Mouse (Mus musculus): ENCODE data around the gene Plekhm1.

DNA sequence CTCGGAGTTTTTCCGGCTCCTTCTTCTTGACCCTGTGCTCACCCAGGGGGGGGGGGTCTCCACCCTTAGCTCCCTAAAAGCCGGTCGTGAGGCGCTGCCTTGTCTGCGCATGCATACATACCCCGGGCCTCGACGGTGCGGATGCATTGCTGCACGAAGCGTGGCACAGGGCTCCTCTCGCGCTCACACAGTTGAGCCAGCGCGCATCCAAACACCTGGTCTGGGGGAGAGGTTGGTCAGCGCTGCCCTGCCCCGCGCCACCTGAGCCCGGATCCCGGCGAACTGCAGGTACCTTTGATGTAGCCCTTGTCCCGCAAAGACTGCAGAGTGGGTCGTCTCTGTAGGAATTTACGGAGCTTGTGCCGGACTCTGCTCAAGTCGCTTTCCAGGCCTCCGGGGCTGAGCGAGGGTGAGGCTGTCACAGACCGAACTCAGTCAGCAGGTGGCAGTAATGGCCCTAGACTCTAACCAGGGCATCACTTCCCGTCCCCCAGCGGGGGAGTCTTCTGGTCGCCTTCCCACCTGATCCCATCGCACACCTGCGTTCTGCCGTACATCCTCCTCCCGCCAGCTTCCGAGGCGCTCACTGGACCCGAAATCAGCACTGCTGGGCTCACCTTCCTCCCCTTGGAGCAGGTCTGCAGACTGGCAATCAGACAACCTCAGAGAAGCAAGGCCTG lies 78.6 kb downstream of the Plekhm1 start:
- TF ChIP-seq CTCF (IDR thresholded peaks at IDR 0.05; ENCODE audit: low read depth) = peak; percentile 54
- no peak for TF ChIP-seq EP300 (IDR thresholded peaks at IDR 0.05; ENCODE audit: low read depth)

All from liver, postnatal 0 days (tissue).